Mouse (Mus musculus): Measurements from ENCODE around the gene Spns1. TPM values are rescaled to one million over a fixed set of nuclear protein-coding genes. Genes with fewer than 3 reads are reported as not detected.

The Spns1 gene
- polyA plus RNA-seq (2012; rRNA removed) (20.2 and 21.7 TPM in 2 replicates), polyA plus RNA-seq (2014; fragmentation: Nextera tagmentation; extraction: Ambion mirVana) (11.4 and 11.6 TPM in 2 replicates)

DNA sequence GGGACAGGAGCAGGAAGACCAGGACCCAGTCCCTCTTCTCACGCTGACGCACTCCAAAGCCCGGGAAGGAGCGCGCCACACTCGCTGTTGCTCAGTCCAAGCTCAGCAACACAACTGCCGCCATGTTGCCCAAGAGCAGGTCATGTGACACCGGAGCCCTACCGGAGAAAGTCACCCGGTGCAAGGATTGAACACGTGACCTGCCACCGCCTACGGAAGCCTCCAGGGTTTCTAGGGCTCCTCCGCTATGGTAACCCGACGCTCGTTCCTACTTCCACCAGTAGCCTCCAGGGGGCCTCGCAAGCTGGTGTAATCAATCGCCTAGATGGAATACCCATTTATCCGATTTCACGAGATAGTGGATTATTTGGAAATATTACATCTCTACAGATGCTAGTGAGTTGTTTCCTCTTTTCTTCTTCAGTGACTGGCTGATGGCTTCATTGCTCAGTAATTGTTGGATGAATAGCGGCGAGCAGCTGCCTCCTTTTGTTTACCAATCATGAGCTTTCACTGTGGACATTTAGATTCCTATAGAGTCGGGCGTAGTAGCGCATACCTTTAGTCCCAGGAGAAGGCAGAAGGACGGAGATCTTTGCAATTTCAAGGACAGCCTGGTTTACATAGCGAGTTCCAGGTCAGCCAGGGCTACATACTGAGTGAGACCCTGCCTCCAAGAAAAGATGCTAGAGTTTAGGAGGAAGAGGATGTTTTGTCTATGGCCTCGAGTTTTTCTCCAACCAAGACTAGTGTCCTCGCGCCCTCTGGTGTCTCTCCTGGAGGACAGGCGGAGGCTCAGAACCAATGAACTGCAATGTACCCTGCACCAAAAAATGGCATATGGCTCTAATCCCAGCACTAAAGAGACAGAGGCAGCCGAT, at the start of gene Spns1:
TSS of gene Spns1 (minus strand) at position 173 of the 881 bp plus-strand sequence.
- peak; percentile 90 for TF ChIP-seq CTCF (IDR thresholded peaks at IDR 0.05; ENCODE audit: low read depth)
- no peak; the same call in 1 of the 2 replicates for TF ChIP-seq EP300 (IDR thresholded peaks at IDR 0.05; ENCODE audit: low read depth)
- H3K4me1 ChIP-seq (replicated peaks; ENCODE audit: control insufficient read depth in 2 of 2, insufficient read depth in 2 of 2, low read length in 1 of 2), result peaks cover 4 to 12% of the 10 kb centered on the region in 2 experiments
- peak; percentile 96 for ATAC-seq (ENCODE audit: insufficient read depth)
- peak within 1 kb of the TSS; percentile 96 for H3K4me2 ChIP-seq (ENCODE audit: low read depth)
- peaks cover under 1% of the 10 kb centered on the region for H3K36me3 ChIP-seq (replicated peaks; ENCODE audit: control insufficient read depth, insufficient read depth, low read depth)
- peak within 1 kb of the TSS; percentile 19 for H3K27ac ChIP-seq
- H3K27me3 ChIP-seq (ENCODE audit: control insufficient read depth, insufficient read depth, low read length), result no peaks in the 10 kb centered on the region; the same call in 1 of the 2 replicates
- H3K4me3 ChIP-seq (ENCODE audit: insufficient read depth in 1 of 2, low read depth in 2 of 2, low read length in 2 of 2), result peak within 1 kb of the TSS; percentile 84 to 89
- H3K9me3 ChIP-seq (ENCODE audit: control insufficient read depth, low read length), result no peaks in the 10 kb centered on the region
- 0% methylated on average over 33 of the region's 33 CpGs for WGBS (ENCODE audit: insufficient replicate concordance)
- peak within 1 kb of the TSS; percentile 76 for H3K9ac ChIP-seq (replicated peaks)
- peak; percentile 95 for DNase-seq (ENCODE audit: low read depth in 3 of 3, low spot score in 3 of 3)

DNA sequence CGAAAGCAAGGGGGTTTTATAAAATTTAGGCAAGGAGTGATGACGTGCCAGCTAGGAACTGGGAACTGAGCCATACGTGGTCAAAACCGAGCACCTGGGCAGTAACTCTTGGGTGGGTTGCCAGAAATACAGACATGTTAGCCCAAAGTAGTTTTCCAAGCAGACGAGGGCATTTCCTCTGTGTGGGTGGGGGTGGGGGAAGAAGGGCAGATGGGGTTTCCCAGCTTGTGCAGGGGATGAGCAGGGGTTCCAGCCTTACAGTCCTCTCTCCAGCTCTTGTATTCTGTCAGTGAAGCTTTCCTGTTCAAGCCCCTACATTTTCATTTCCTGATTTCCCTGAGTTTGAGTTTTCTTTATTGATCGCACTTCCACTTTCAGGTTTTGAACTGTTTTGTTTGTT, 46.9 kb upstream of the Spns1 start:
- H3K4me2 ChIP-seq (ENCODE audit: low read depth), result no peak overlapping the region
- no peaks in the 10 kb centered on the region for H3K27me3 ChIP-seq (ENCODE audit: control insufficient read depth, insufficient read depth, low read length)
- no peak overlapping the region for H3K9ac ChIP-seq (replicated peaks)
- peaks cover 7 to 9% of the 10 kb centered on the region in 2 experiments for H3K4me1 ChIP-seq (replicated peaks; ENCODE audit: control insufficient read depth in 2 of 2, insufficient read depth in 2 of 2, low read length in 1 of 2)
- TF ChIP-seq CTCF (IDR thresholded peaks at IDR 0.05; ENCODE audit: low read depth), result no peak
- TF ChIP-seq EP300 (IDR thresholded peaks at IDR 0.05; ENCODE audit: low read depth), result no peak
- no peak overlapping the region for H3K4me3 ChIP-seq (ENCODE audit: insufficient read depth in 1 of 2, low read depth in 2 of 2, low read length in 2 of 2)
- no peaks in the 10 kb centered on the region for H3K9me3 ChIP-seq (ENCODE audit: control insufficient read depth, low read length)
- no peaks in the 10 kb centered on the region for H3K36me3 ChIP-seq (replicated peaks; ENCODE audit: control insufficient read depth, insufficient read depth, low read depth)
- ATAC-seq (ENCODE audit: insufficient read depth) (no peak), DNase-seq (ENCODE audit: low read depth in 3 of 3, low spot score in 3 of 3) (no peak)
- no peak overlapping the region for H3K27ac ChIP-seq
- WGBS (ENCODE audit: insufficient replicate concordance), result 67% methylated on average over 6 of the region's 6 CpGs

- H3K27me3 ChIP-seq (ENCODE audit: control insufficient read depth, insufficient read depth, low read length), result no peaks in the 10 kb centered on the region
- 47% methylated on average over 5 of the region's 5 CpGs for WGBS (ENCODE audit: insufficient replicate concordance)
- DNase-seq (ENCODE audit: low read depth in 3 of 3, low spot score in 3 of 3) (no peak), ATAC-seq (ENCODE audit: insufficient read depth) (no peak)
- H3K9ac ChIP-seq (replicated peaks), result no peak overlapping the region
- H3K4me3 ChIP-seq (ENCODE audit: insufficient read depth in 1 of 2, low read depth in 2 of 2, low read length in 2 of 2), result no peak overlapping the region
- TF ChIP-seq CTCF (IDR thresholded peaks at IDR 0.05; ENCODE audit: low read depth), result no peak
- no peak for TF ChIP-seq EP300 (IDR thresholded peaks at IDR 0.05; ENCODE audit: low read depth)
- no peaks in the 10 kb centered on the region for H3K36me3 ChIP-seq (replicated peaks; ENCODE audit: control insufficient read depth, insufficient read depth, low read depth)
- no peak overlapping the region for H3K4me2 ChIP-seq (ENCODE audit: low read depth)
- H3K9me3 ChIP-seq (ENCODE audit: control insufficient read depth, low read length), result no peaks in the 10 kb centered on the region
- no peak overlapping the region for H3K27ac ChIP-seq
- H3K4me1 ChIP-seq (replicated peaks; ENCODE audit: control insufficient read depth in 2 of 2, insufficient read depth in 2 of 2, low read length in 1 of 2), result peaks cover 0 to under 1% of the 10 kb centered on the region in 2 experiments; a peak in 1 of 4 replicates
Measured at GRCm38 (mm10) chr7:126421756-126422155, 44.5 kb upstream of the Spns1 start.

GRCm38 (mm10) chr7:126418496-126418895, 41.2 kb upstream of the Spns1 start:
- TF ChIP-seq CTCF (IDR thresholded peaks at IDR 0.05; ENCODE audit: low read depth) (no peak), EP300 (IDR thresholded peaks at IDR 0.05; ENCODE audit: low read depth) (no peak)
- Histone ChIP-seq H3K27ac (no peak overlapping the region), H3K4me1 (replicated peaks; ENCODE audit: control insufficient read depth in 2 of 2, insufficient read depth in 2 of 2, low read length in 1 of 2) (peaks cover 0 to 4% of the 10 kb centered on the region in 2 experiments; a peak in 2 of 4 replicates), H3K36me3 (replicated peaks; ENCODE audit: control insufficient read depth, insufficient read depth, low read depth) (no peaks in the 10 kb centered on the region), H3K9me3 (ENCODE audit: control insufficient read depth, low read length) (no peaks in the 10 kb centered on the region), H3K4me2 (ENCODE audit: low read depth) (no peak overlapping the region), H3K9ac (replicated peaks) (no peak overlapping the region), H3K4me3 (ENCODE audit: insufficient read depth in 1 of 2, low read depth in 2 of 2, low read length in 2 of 2) (no peak overlapping the region), H3K27me3 (ENCODE audit: control insufficient read depth, insufficient read depth, low read length) (no peaks in the 10 kb centered on the region)
- ATAC-seq (ENCODE audit: insufficient read depth), result no peak
- no peak for DNase-seq (ENCODE audit: low read depth in 3 of 3, low spot score in 3 of 3)
- 46% methylated on average over 3 of the region's 3 CpGs for WGBS (ENCODE audit: insufficient replicate concordance)

- no peak for DNase-seq (ENCODE audit: low read depth in 3 of 3, low spot score in 3 of 3)
- Histone ChIP-seq H3K4me3 (ENCODE audit: insufficient read depth in 1 of 2, low read depth in 2 of 2, low read length in 2 of 2) (no peak overlapping the region), H3K27ac (no peak overlapping the region), H3K27me3 (ENCODE audit: control insufficient read depth, insufficient read depth, low read length) (no peaks in the 10 kb centered on the region), H3K4me2 (ENCODE audit: low read depth) (no peak overlapping the region), H3K36me3 (replicated peaks; ENCODE audit: control insufficient read depth, insufficient read depth, low read depth) (no peaks in the 10 kb centered on the region), H3K9me3 (ENCODE audit: control insufficient read depth, low read length) (no peaks in the 10 kb centered on the region), H3K4me1 (replicated peaks; ENCODE audit: control insufficient read depth in 2 of 2, insufficient read depth in 2 of 2, low read length in 1 of 2) (peaks cover 0 to 4% of the 10 kb centered on the region in 2 experiments; a peak in 2 of 4 replicates), H3K9ac (replicated peaks) (no peak overlapping the region)
- 76% methylated on average over 4 of the region's 4 CpGs for WGBS (ENCODE audit: insufficient replicate concordance)
- ATAC-seq (ENCODE audit: insufficient read depth), result no peak
- TF ChIP-seq EP300 (IDR thresholded peaks at IDR 0.05; ENCODE audit: low read depth) (no peak), CTCF (IDR thresholded peaks at IDR 0.05; ENCODE audit: low read depth) (no peak)
Measured at GRCm38 (mm10) chr7:126417606-126418005, 40.4 kb upstream of the Spns1 start.

All from liver, embryonic 14.5 days (tissue).